Mouse (Mus musculus) lung, postnatal 14 days (tissue): ENCODE data around the gene Atrnl1.

ENCODE experiments used
- DNase-seq: peaks from one replicate; pipeline ENCODE4 v3.0.0; 2021

The Atrnl1 gene

DNA sequence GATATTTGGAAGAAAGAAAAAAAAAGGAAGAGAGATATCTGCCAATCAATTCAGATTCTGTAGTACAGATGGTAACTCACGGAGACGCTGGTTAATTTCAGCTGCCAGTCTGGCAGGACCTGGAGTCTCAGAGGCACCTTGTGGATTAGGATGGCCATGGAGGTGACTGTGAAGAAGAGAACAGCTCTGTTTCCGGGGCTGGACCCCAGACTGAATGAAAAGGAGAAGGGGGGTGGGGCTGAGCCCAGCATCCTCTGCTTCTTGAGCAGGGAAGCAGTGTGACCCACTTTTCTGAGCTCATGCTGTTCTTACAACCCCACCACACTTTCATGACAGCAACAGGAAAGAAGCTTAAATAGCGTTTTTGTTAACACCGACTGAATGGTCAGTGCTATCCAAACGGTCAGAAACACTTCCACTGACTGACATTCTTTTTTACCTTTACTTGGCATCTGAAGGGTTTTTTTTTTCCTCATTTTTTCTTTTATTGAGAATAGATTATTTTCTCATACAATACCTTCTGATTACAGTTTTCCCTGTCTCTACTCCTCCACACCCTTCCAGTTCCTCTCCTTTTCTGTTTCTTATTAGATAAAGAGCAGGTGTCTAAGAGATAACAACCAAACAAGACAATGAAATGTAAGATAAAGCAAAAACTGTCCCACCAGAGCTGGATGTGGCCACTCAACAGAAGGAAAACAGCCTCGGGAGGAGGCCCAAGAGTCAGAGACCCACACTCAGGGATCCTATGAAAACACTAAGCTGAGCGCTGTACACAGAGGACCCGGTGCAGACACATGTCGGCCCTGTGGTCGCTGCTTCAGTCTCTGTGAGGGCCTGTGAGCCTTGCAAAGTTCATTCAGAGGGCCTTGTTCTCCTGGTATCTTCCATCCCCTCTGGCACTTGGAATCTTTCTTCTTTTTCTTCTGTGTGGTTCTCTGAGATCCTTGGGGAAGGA lies 317.0 kb downstream of the Atrnl1 start:
- no peak for DNase-seq

DNA sequence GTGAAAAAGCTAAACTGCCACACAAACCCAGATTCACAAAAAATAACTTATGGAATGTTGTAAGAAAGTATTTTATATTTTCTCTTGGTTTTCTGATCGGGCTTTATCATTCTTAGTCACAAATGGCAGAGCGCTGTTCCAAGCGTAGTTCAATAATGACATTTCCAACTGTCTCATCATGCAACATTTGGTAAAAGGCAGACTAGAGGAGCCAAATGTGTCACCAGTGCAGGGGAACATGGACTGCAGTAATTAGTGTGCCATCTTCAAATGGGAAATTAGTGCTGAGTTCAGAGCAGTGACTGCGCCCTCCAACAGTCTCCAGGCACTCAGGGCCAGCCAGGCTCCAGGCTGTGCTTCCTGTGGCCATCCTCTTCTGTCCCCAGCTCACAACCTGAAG lies 320.8 kb downstream of the Atrnl1 start:
- no peak for DNase-seq

- DNase-seq, result no peak
These were observed 326.0 kb downstream of the Atrnl1 start for GRCm38 (mm10) chr19:57936865-57937264.

DNA sequence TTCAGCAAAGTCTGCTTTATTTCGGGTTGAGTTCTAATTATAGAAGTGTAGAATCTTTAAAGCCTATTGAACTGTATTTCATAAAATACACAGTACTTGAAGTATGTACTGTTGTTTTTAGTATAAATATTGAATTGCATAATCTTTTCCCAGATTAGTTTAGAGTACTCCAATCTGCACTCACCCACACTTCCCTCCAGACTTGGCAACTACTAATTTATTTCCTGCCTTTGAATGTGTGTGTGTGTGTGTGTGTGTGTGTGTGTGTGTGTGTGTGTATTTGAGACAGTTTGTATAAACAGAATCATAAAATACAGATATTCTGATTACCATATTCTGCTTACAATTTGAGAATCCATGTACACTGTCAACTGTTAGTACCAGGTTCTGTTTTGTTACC lies 328.3 kb downstream of the Atrnl1 start:
- peak; percentile 25 for DNase-seq

- no peak for DNase-seq
These were observed 330.7 kb downstream of the Atrnl1 start for GRCm38 (mm10) chr19:57941529-57941928.

DNA sequence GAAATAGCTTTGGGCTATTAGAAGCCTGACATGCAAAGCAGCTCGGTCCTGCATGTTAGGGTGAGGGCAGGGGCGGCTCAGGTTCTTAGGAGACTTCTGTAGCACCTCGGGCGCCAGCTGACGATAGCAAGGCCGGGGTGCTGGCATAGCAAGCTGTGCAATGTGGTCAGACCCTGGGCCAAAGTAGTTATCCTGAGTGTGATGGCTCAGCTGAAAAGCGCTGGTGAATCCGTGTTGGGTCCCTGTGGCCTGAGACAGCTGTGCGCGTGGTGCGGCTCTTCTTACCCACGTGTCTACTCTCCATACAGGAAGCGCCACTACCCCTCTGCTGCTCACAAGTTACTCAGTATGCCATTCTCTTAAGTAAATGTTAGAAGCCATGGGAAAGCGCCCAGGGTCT lies 331.4 kb downstream of the Atrnl1 start:
- no peak for DNase-seq

DNA sequence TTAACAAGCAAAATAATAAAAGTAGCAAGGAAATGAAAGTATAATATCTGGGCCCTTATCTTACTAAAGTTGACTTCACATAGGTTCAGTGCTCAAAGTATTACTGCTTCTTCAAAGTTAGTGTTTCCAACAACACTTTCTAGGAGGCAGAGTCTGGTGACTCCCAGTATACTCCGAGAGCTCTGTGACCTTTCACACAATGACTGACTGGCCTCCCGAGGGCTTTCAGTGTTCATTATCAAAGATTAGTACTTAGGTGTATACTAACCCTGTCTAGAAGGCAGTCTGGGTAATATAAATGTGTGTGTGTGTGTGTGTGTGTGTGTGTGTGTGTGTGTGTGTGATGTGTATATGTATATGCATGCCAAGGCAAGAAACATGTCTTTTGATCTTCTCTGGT lies 332.5 kb downstream of the Atrnl1 start:
- DNase-seq, result no peak

DNA sequence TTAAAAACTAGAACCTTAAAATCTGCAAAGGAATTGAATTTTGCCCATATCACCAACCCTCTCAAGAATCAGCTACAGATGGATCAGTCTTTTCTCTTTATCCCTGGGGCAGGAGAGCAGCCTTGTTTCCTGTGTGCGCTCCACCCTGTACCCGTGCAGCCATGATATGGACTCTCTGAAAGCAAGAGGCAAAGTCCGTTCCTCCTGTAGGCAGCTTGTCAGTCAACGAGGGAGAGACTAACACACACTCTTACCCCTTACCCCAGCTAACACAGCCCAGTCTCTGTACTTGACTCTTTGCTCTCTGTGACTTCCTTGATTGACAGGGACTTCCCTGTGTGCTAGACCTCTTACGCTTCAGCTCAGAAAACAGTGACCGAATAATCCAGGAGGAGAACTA lies 333.8 kb downstream of the Atrnl1 start:
- no peak for DNase-seq

DNA sequence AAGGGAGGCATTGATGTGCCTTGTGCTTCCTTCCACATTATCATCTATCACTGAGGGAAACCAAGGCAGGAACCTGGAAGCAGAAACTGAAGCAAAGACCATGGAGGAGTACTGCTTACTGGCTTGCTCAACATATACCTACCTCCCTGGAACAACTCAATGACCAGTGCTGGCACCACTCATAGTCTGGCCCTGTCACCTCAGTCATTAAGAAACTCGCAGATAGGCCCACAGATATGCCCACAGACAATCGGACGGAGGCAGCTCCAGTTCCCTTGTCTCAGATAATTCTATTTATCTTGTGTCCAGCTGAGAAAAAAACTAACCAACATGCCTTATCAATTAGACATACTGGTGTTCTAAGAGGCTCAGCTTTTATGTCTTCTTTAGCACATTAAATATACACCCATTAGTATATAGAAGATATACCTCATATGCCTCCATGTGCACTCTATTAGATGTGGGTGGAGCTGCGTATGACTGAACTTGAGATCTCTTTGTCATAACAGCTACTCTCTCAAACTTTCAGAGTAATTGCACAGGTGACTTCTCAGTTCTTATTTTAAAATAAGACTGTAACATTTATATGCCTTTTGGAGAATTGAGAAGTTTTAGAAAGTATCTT lies 334.9 kb downstream of the Atrnl1 start:
- no peak for DNase-seq

DNA sequence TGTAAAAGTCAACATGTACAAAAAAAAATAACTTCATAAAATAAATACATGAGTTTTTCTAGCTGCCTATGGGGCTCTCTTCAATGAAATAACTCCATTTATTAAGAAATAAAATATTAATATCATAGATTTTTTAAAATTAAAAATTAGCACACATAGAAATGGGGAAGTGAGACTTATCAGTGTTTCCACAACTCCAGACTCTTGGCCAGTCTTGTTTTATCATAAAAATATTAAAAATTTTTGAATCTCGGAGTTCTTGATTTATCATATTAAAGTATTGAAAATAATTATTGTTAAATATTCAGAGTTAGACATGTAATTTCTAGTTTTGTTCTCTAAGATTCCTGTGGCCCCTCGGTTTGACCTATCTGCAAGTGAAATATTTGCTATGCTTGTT lies 337.7 kb downstream of the Atrnl1 start:
- DNase-seq, result no peak

DNA sequence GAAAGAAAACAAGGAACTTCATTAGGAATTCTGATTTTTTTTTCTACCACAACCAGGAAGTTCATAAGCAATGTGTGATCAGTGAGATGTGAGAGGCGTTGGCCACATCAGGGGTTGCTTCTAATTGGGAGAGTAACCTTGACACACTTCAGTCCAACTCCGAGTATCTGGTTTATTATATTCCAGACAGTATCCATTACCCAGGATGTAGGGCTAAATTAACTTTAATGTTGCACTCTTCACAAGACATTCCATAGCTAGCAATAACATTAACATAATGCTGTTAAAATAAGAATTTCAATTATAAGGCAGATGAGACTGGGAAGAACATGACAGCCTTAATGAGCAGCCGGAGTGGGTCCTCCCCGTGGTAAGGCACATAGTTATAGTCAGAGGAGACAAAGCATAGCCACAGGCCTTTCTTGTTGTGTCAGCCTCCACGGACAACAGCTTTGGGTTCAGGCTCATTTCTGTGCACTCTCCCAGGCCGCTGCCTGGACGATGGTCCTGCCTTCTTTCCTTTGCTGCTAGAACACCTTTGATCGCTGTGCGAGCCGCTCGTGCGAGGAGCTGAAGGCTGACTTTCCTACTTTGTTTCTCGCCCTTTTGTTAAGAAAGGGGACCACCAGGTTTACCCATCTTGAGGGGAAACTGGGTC lies 338.6 kb downstream of the Atrnl1 start:
- DNase-seq, result no peak

DNA sequence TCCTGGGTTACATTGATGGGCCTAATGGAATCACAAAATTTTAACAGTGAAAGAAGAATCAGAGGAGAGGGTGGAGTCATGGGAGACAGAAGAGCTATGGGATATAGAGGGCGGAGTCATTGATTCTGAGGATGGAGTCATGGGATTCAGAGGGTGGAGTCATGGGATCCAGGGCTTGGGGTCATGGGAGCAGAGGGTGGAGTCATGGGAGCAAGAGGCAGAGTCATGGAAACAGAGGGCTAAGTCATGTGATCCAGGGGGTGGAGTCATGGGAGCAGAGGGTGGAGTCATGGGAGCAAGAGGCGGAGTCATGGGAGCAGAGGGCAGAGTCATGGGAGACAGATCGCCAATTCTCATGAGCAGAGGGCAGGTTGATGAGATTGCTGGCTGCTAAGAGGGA lies 343.3 kb downstream of the Atrnl1 start:
- no peak for DNase-seq

GRCm38 (mm10) chr19:57956459-57956858 lies 345.6 kb downstream of the Atrnl1 start:
- no peak for DNase-seq

- DNase-seq, result no peak
These were observed 346.5 kb downstream of the Atrnl1 start for GRCm38 (mm10) chr19:57957363-57957762.

GRCm38 (mm10) chr19:57958154-57958553 lies 347.3 kb downstream of the Atrnl1 start:
- DNase-seq, result no peak

DNA sequence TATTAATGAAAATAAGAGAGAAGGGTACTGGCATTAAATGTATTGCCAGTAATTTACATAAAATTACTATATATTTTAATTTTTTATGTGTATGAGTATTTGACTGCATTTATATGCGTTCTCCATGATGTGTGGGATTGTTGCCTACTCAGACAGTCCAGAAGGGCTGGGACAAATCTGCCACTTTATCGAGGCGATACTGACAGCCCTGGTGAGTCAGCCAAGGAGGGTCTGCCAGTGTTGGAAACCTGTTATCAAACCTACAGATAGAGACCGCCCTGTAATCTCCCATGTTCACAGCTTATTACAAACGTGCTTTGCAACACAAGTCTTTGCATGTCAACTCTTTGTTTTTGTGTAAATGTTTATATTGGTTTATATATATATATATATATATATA lies 347.9 kb downstream of the Atrnl1 start:
- DNase-seq, result no peak

- DNase-seq, result no peak
These were observed 350.5 kb downstream of the Atrnl1 start for GRCm38 (mm10) chr19:57961321-57961720.

GRCm38 (mm10) chr19:57961738-57962640 lies 351.2 kb downstream of the Atrnl1 start:
- DNase-seq, result no peak

DNA sequence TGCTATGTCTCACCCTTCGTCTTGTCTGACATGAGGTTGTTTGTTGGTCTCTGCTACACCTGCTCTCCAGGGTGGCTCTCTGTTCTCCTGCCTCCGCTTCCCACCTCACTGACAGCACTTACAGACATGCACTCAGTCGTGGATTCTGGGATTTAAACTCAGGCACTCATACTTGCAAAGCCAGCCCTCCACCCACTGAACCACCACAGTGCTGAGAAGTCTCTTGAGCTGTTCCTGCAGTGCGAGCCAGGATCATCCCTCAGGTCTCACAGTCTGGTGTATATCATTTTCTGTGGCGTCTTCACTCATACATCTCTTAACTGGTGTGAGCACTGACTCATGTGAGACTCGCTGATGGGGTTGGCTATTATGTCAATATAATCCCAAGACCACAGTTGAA lies 353.0 kb downstream of the Atrnl1 start:
- DNase-seq, result no peak

DNA sequence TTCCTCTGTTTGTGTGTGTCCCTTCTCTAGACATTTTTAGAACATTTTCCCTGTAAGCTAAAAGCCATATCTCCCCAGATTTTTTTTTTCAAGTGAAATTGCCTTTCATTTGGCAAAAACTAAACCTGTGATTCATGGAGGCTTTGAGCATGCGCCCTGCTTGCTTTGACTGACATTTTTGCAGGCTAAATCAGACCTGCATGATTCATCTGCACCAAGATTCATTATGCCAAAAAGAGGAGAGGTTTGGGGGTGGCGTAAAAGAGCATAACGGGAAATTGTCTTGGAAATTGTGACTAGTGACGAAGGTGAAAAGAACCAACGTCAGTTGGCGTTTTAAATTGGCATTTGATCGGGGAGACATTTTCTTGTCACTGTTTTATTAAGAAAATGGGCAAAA lies 358.9 kb downstream of the Atrnl1 start:
- DNase-seq, result no peak

- DNase-seq, result no peak
These were observed 359.6 kb downstream of the Atrnl1 start for GRCm38 (mm10) chr19:57970342-57970895.

- no peak for DNase-seq
These were observed 364.4 kb downstream of the Atrnl1 start for GRCm38 (mm10) chr19:57975201-57975600.
